Mouse (Mus musculus) cortical plate, adult 2 months (tissue): ENCODE measurements around the gene Grsf1. TPM values are rescaled to one million over a fixed set of nuclear protein-coding genes. Genes with fewer than 3 reads are reported as not detected.

Experiments
- H3K27ac ChIP-seq: fragments of 200-500 bp; 2 replicates; pipeline ENCODE4 v1.5.1; 2012; ENCODE audit warnings: low read length, control low read depth, inconsistent platforms; ENCODE audit not compliant: insufficient read depth
- H3K4me1 ChIP-seq: fragments of 200-500 bp; 2 replicates; pipeline ENCODE4 v1.6.1; 2011; ENCODE audit warnings: low read length; ENCODE audit not compliant: control insufficient read depth, insufficient read depth
- H3K4me3 ChIP-seq: fragments of 200-500 bp; 2 replicates; pipeline ENCODE4 v1.5.1; 2011; ENCODE audit warnings: mild to moderate bottlenecking, low read length, control low read depth; ENCODE audit not compliant: insufficient read depth
- CTCF ChIP-seq: fragments of 200-500 bp; IDR thresholded peaks from 2 replicates; pipeline ENCODE4 v1.5.1; 2011; ENCODE audit warnings: mild to moderate bottlenecking, control low read depth, low read length; ENCODE audit not compliant: insufficient read depth; ENCODE audit errors: extremely low read depth
- POLR2A ChIP-seq: fragments of 200-500 bp; IDR thresholded peaks from 2 replicates; pipeline ENCODE4 v1.6.1; 2011; ENCODE audit warnings: mild to moderate bottlenecking, low read length, control low read depth; ENCODE audit not compliant: insufficient read depth; ENCODE audit errors: extremely low read depth
- polyA plus RNA-seq: library from polyadenylated mRNA; depleted of rRNA; stranded (reverse); fragments of >200 nt; gene quantifications from 2 replicates; pipeline ENCODE4 v1.2.3, GENCODE M21; 2012

The Grsf1 gene
- polyA plus RNA-seq, 1 experiment, result 80.1 TPM

DNA sequence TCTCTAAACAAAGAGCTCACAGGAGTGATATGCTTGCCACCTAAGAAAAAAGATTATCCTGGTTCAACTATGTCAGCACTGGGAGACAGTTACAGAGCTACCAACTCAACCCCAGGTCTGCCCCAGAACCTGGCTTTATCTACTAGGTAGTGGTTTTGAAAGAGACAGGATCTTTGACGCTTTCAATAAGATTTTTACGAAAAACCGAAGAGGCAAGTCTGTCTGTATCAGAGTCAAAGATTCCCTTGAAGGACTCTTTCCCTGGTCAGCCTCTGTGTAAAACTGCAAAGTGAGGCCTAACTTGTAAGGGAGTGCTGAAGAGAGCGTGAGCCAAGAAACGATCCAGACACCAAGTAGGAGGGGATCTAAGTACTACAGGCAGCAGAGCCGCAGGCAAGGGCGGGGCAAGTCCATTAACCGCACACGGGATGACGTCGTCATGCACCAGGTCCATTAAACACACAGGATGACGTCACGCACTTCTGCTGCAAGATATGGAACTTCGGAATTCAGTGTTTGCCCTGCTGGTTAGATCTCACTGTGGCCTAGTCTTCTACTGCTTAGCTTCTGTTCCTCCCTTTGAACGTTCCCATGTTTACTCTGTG is 12.7 kb upstream of the Grsf1 start:
- Histone ChIP-seq H3K4me1 (no peaks in the 10 kb centered on the region), H3K4me3 (no peak overlapping the region), H3K27ac (no peak overlapping the region)
- TF ChIP-seq CTCF, result no peak
- no peak for TF ChIP-seq POLR2A

DNA sequence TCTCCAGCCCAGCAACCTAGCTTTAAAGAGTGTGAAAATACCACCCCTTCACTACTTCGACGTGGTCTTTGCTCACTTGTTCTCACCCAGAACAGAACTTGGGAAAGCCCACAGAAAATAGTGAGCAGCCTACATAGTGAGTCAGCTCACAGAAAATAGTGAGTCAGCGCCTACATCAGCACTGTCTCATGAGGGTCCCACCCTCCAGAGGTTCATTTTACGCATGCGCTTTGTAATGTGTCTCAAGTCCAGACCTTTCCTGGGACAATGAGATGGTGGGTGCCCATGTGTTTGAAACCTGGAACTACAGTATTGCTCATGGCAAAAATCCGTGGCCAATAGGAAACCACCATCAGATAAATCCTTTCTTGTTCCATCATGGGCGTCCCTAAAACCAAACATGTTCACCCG is 12.0 kb upstream of the Grsf1 start:
- no peak for TF ChIP-seq POLR2A
- TF ChIP-seq CTCF, result no peak
- Histone ChIP-seq H3K27ac (no peak overlapping the region), H3K4me1 (no peaks in the 10 kb centered on the region), H3K4me3 (no peak overlapping the region)

- TF ChIP-seq CTCF (no peak), POLR2A (no peak)
- Histone ChIP-seq H3K4me1 (no peaks in the 10 kb centered on the region), H3K27ac (no peak overlapping the region), H3K4me3 (no peak overlapping the region)
Measured at GRCm38 (mm10) chr5:88685745-88686299, 9.9 kb upstream of the Grsf1 start.

GRCm38 (mm10) chr5:88685306-88685705 is 9.3 kb upstream of the Grsf1 start:
- H3K4me3 ChIP-seq, result no peak overlapping the region
- H3K27ac ChIP-seq, result no peak overlapping the region
- no peak for TF ChIP-seq CTCF
- no peak for TF ChIP-seq POLR2A

GRCm38 (mm10) chr5:88684226-88684625 is 8.3 kb upstream of the Grsf1 start:
- no peaks in the 10 kb centered on the region for H3K4me1 ChIP-seq
- no peak overlapping the region for H3K4me3 ChIP-seq
- no peak for TF ChIP-seq CTCF
- TF ChIP-seq POLR2A, result no peak
- H3K27ac ChIP-seq, result no peak overlapping the region

More at GRCm38 (mm10) chr5:88685306-88685705, 9.3 kb upstream of the Grsf1 start:
- H3K4me1 ChIP-seq, result no peaks in the 10 kb centered on the region

- Histone ChIP-seq H3K4me3 (no peak overlapping the region), H3K27ac (no peak overlapping the region)
- TF ChIP-seq POLR2A, result no peak
- no peak for TF ChIP-seq CTCF
Measured at GRCm38 (mm10) chr5:88683706-88684105, 7.7 kb upstream of the Grsf1 start.

GRCm38 (mm10) chr5:88680567-88680966 is 4.6 kb upstream of the Grsf1 start:
- H3K4me1 ChIP-seq, result peaks cover 2% of the 10 kb centered on the region; the same call in 1 of the 2 replicates
- no peak overlapping the region for H3K27ac ChIP-seq
- TF ChIP-seq POLR2A, result no peak
- no peak for TF ChIP-seq CTCF
- no peak overlapping the region for H3K4me3 ChIP-seq

More at GRCm38 (mm10) chr5:88683706-88684105, 7.7 kb upstream of the Grsf1 start:
- no peaks in the 10 kb centered on the region for H3K4me1 ChIP-seq

DNA sequence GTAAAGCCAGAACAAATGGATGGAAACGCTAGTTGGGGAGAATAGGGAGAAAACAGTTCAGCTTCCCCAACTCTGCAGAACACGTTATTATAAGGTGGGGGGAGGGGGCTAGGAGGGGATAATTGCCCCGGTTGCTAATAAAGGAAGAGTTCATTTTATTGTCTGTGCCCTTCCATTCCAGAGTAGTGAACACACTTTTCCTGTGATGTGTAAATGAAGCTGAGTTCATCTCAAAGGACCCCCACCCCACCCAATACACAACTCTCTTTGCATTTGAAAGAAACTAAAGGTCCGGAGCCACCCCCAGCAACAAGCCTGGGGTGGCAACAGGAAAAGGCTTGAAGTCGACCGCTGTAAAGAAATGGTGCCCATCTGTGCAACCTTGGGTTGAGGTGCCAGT is 3.4 kb upstream of the Grsf1 start:
- H3K4me3 ChIP-seq, result no peak overlapping the region
- H3K4me1 ChIP-seq, result peaks cover 3% of the 10 kb centered on the region; the same call in 1 of the 2 replicates
- H3K27ac ChIP-seq, result no peak overlapping the region
- no peak for TF ChIP-seq CTCF
- no peak for TF ChIP-seq POLR2A

DNA sequence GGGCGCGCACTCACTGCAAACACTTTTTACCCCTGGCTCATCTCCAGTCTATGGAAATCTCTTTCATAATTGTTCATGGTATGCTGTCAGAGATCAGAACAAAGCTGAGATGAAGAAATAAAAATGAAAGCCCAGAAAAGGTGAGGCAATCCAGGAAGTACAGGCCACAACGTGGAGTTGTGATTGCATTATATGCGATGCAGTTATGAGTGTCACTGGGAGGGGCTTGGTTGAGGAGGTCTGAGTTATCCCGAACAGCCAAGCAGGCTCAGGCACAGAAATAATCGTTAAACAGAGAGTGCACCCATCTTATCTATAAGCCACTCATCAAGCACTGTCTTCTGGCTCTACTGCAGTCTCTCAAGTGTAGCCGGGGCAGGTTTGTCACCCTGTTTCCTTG is 3.0 kb upstream of the Grsf1 start:
- Histone ChIP-seq H3K4me3 (no peak overlapping the region), H3K4me1 (peaks cover 4% of the 10 kb centered on the region; the same call in 1 of the 2 replicates), H3K27ac (no peak overlapping the region)
- TF ChIP-seq POLR2A, result no peak
- TF ChIP-seq CTCF, result no peak

DNA sequence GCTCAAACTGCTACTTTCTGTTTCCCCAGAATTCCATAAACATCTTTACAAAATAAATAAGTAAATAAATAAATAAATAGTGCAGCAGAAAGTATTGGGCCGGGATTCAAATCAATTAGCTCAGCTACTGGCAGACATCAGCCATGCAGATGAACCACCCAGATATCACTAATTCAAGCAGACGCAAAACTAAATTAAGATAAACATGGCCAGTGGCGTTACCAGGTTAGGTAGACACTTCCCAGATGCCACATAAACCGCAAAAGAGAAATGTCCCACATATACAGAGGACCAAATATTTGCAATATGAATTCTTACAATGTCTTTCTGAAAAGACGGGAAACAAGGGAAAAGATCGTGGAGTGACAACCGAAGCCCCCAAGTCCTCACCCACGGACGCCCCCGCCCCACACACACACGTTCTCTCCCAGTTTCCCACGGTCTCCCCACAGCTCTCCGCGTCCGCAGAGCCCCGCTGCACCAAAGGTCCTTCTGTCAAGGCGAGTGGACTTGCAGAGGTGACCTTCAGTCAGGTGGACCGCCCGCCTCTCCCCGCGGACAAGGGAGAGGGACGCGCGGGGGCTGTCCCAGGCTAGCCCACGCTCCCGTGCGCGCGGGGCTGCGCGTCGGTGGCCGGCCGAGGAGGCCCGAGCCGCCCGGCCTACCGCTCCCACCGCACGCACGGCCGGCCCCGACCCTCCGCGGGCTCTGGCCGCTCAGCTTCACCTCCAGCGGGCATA is 1.1 kb downstream of the Grsf1 start:
- Histone ChIP-seq H3K4me1 (peaks cover 8% of the 10 kb centered on the region), H3K27ac (peak overlapping the region; percentile 98), H3K4me3 (peak overlapping the region; percentile 74)
- TF ChIP-seq POLR2A, result no peak
- TF ChIP-seq CTCF, result no peak
